Mouse (Mus musculus) CH12.LX (cell line): Measurements from ENCODE around the gene Zfp628.
A peak's percentile ranks its signal among the peaks of the same experiment; 100 is the strongest.

ENCODE experiments used
- CTCF ChIP-seq, 2 experiments: IDR thresholded peaks in 1 of 2; conservative IDR thresholded peaks in 1 of 2; 2 replicates each; pipeline ENCODE4 v1.5.1; 2011 to 2012; ENCODE audit warnings: low read depth in 2 of 2, low read length in 2 of 2, improper control_type of control experiment in 1 of 2, inconsistent platforms in 1 of 2, mild to moderate bottlenecking in 1 of 2, moderate library complexity in 1 of 2
- EP300 ChIP-seq: IDR thresholded peaks from 2 replicates; pipeline ENCODE4 v1.6.1; 2011; ENCODE audit warnings: low read length, improper control_type of control experiment
- ETS1 ChIP-seq: conservative IDR thresholded peaks from 2 replicates; pipeline ENCODE4 v1.6.1; 2012; ENCODE audit warnings: low read depth, mild to moderate bottlenecking, inconsistent platforms, low read length, improper control_type of control experiment, moderate library complexity
- GABPA ChIP-seq: IDR thresholded peaks from 2 replicates; pipeline ENCODE4 v1.6.1; 2012; ENCODE audit warnings: low read depth, low read length, improper control_type of control experiment, inconsistent platforms; ENCODE audit not compliant: insufficient replicate concordance
- NRF1 ChIP-seq: IDR thresholded peaks from 2 replicates; pipeline ENCODE4 v1.6.1; 2014; ENCODE audit warnings: low read depth, mild to moderate bottlenecking, inconsistent platforms, low read length, improper control_type of control experiment, moderate library complexity
- POLR2A ChIP-seq: IDR thresholded peaks from 2 replicates; pipeline ENCODE4 v1.6.1; 2011; ENCODE audit warnings: low read depth, mild to moderate bottlenecking, improper control_type of control experiment, low read length
- USF1 ChIP-seq: IDR thresholded peaks from 2 replicates; pipeline ENCODE4 v1.6.1; 2014; ENCODE audit warnings: low read depth, mild to moderate bottlenecking, inconsistent platforms, low read length, improper control_type of control experiment
- USF2 ChIP-seq: conservative IDR thresholded peaks from 2 replicates; pipeline ENCODE4 v1.6.1; 2011; ENCODE audit warnings: low read depth, low read length, improper control_type of control experiment
- ZC3H11A ChIP-seq: IDR thresholded peaks from 2 replicates; pipeline ENCODE4 v1.6.1; 2012; ENCODE audit warnings: low read depth, mild to moderate bottlenecking, inconsistent platforms, low read length, improper control_type of control experiment

- TF ChIP-seq NRF1 (peak; percentile 56; the same call in 1 of the 2 replicates), CTCF (conservative IDR thresholded peaks at IDR 0.05 in 1 of 2, IDR thresholded peaks at IDR 0.05 in 1 of 2; ENCODE audit: low read depth in 2 of 2, low read length in 2 of 2) (peak; percentile 54 to 96), POLR2A (0 out of 2 replicates have a peak, but pooled peaks have one; percentile 22), ETS1 (no peak; the same call in 1 of the 2 replicates), USF1 (no peak), GABPA (no peak), USF2 (no peak), ZC3H11A (0 out of 2 replicates have a peak, but pooled peaks have one; percentile 29), EP300 (no peak)
Measured at GRCm38 (mm10) chr7:4943223-4943815, 28.3 kb downstream of the Zfp628 start.
